Mouse (Mus musculus) spleen, adult 2 months (tissue): ENCODE measurements around the gene Sec24a.

ENCODE experiments used
- CTCF ChIP-seq: fragments of 200-500 bp; IDR thresholded peaks from 2 replicates; pipeline ENCODE4 v1.5.1; 2011; ENCODE audit warnings: mild to moderate bottlenecking, inconsistent platforms; ENCODE audit not compliant: insufficient read depth, insufficient read length, insufficient replicate concordance; ENCODE audit errors: extremely low read depth
- POLR2A ChIP-seq: fragments of 200-500 bp; IDR thresholded peaks from 2 replicates; pipeline ENCODE4 v1.6.1; 2011; ENCODE audit warnings: low read depth, low read length, inconsistent platforms

GRCm38 (mm10) chr11:51671376-51671775 lies 92.1 kb downstream of the Sec24a start:
- TF ChIP-seq POLR2A = no peak
- no peak for TF ChIP-seq CTCF
